Mouse (Mus musculus) midbrain, embryonic 15.5 days (tissue): Measurements from ENCODE around the gene Alox8. TPM values are rescaled to one million over a fixed set of nuclear protein-coding genes. Genes with fewer than 3 reads are reported as not detected.

Source experiments
- ATAC-seq: fragments of 200-750 bp; cut with Nextera tagmentation; replicated peaks from 2 replicates; pipeline ENCODE4 v1.8.0; 2017; ENCODE audit warnings: moderate TSS enrichment
- H3K27ac ChIP-seq: fragments of 300-500 bp; sonication (generic); 2 replicates; pipeline ENCODE4 v1.5.1; 2015; ENCODE audit warnings: mild to moderate bottlenecking, inconsistent platforms
- H3K27me3 ChIP-seq: fragments of 300-500 bp; sonication (generic); replicated peaks from 2 replicates; pipeline ENCODE4 v1.6.1; 2015; ENCODE audit warnings: inconsistent platforms
- H3K36me3 ChIP-seq: fragments of 300-500 bp; sonication (generic); replicated peaks from 2 replicates; pipeline ENCODE4 v1.6.1; 2015; ENCODE audit warnings: inconsistent platforms
- H3K4me1 ChIP-seq: fragments of 300-500 bp; sonication (generic); 2 replicates; pipeline ENCODE4 v1.6.1; 2015; ENCODE audit warnings: inconsistent platforms
- H3K4me2 ChIP-seq: fragments of 300-500 bp; sonication (generic); 2 replicates; pipeline ENCODE4 v1.6.1; 2015; ENCODE audit warnings: inconsistent platforms, mild to moderate bottlenecking, moderate library complexity
- H3K4me3 ChIP-seq: fragments of 300-500 bp; sonication (generic); 2 replicates; pipeline ENCODE4 v1.5.1; 2015; ENCODE audit warnings: mild to moderate bottlenecking, inconsistent platforms
- H3K9ac ChIP-seq: fragments of 300-500 bp; sonication (generic); 2 replicates; pipeline ENCODE4 v1.6.1; 2015; ENCODE audit warnings: mild to moderate bottlenecking, inconsistent platforms
- H3K9me3 ChIP-seq: fragments of 300-500 bp; sonication (generic); 2 replicates; pipeline ENCODE4 v1.6.1; 2016; ENCODE audit warnings: inconsistent platforms
- WGBS: fragments of 180-500 bp; shearing (Covaris S2); methylation state at CpG from one replicate; pipeline ENCODE4 v1.1.7; 2015; ENCODE audit warnings: mixed read lengths; 5-methylcytosine and 5-hydroxymethylcytosine counted together
- polyA plus RNA-seq: library from polyadenylated mRNA; unstranded; fragments of >200 nt; fragmentation: Nextera tagmentation; extraction: Ambion mirVana; gene quantifications from 2 replicates; pipeline ENCODE4 v1.2.1, GENCODE M21; 2015

The Alox8 gene
- 0.25 and 0.87 TPM in 2 replicates for polyA plus RNA-seq

GRCm38 (mm10) chr11:69197743-69198142 lies at the start of gene Alox8:
TSS of gene Alox8 (minus strand) at chr11:69197843.
- H3K27me3 ChIP-seq, result peaks cover 22% of the 10 kb centered on the region
- H3K9ac ChIP-seq, result peak within 1 kb of the TSS; percentile 5; the same call in 1 of the 2 replicates
- H3K9me3 ChIP-seq, result no peaks in the 10 kb centered on the region
- ATAC-seq, result no peak
- WGBS, result 32% methylated on average over 6 of the region's 6 CpGs
- H3K4me1 ChIP-seq, result peaks cover 8% of the 10 kb centered on the region; the same call in 1 of the 2 replicates
- H3K27ac ChIP-seq, result no peak within 1 kb of the TSS
- H3K36me3 ChIP-seq, result no peaks in the 10 kb centered on the region
- H3K4me2 ChIP-seq, result peak within 1 kb of the TSS; percentile 48
- peak within 1 kb of the TSS; percentile 28 for H3K4me3 ChIP-seq

- H3K36me3 ChIP-seq, result no peaks in the 10 kb centered on the region
- 22% methylated on average over 2 of the region's 2 CpGs for WGBS
- no peak overlapping the region for H3K4me2 ChIP-seq
- H3K4me1 ChIP-seq, result no peaks in the 10 kb centered on the region; the same call in 1 of the 2 replicates
- no peak for ATAC-seq
- H3K9ac ChIP-seq, result no peak overlapping the region
- H3K4me3 ChIP-seq, result no peak overlapping the region
- H3K9me3 ChIP-seq, result no peaks in the 10 kb centered on the region
- H3K27ac ChIP-seq, result no peak overlapping the region
- H3K27me3 ChIP-seq, result no peaks in the 10 kb centered on the region
Observed at GRCm38 (mm10) chr11:69245643-69246042, 48.0 kb upstream of the Alox8 start.

- ATAC-seq, result no peak
- no peak overlapping the region for H3K4me2 ChIP-seq
- H3K4me3 ChIP-seq, result no peak overlapping the region
- no peaks in the 10 kb centered on the region; the same call in 1 of the 2 replicates for H3K4me1 ChIP-seq
- no peaks in the 10 kb centered on the region for H3K36me3 ChIP-seq
- no peaks in the 10 kb centered on the region for H3K9me3 ChIP-seq
- no peaks in the 10 kb centered on the region for H3K27me3 ChIP-seq
- no peak overlapping the region for H3K27ac ChIP-seq
- no peak overlapping the region for H3K9ac ChIP-seq
- WGBS, result 20% methylated on average over 2 of the region's 2 CpGs
Observed at GRCm38 (mm10) chr11:69244911-69245310, 47.3 kb upstream of the Alox8 start.

- H3K9me3 ChIP-seq, result no peaks in the 10 kb centered on the region
- no peak for ATAC-seq
- H3K4me2 ChIP-seq, result peak within 1 kb of the TSS; percentile 76
- peaks cover 17% of the 10 kb centered on the region for H3K27me3 ChIP-seq
- H3K4me3 ChIP-seq, result peak within 1 kb of the TSS; percentile 49
- peak within 1 kb of the TSS; percentile 55 for H3K9ac ChIP-seq
- 11% methylated on average over 13 of the region's 13 CpGs for whole genome bisulfite sequencing
- no peaks in the 10 kb centered on the region for H3K36me3 ChIP-seq
- H3K27ac ChIP-seq, result peak within 1 kb of the TSS; percentile 88
- H3K4me1 ChIP-seq, result peaks cover 21% of the 10 kb centered on the region
Observed at GRCm38 (mm10) chr11:69236926-69237260, 39.2 kb upstream of the Alox8 start, which contains the start of gene Gucy2e. TSS of gene Gucy2e (minus strand) at chr11:69237036.

- peaks cover 17% of the 10 kb centered on the region for H3K27me3 ChIP-seq
- ATAC-seq, result peak; percentile 48
Observed at GRCm38 (mm10) chr11:69236061-69236925, 38.6 kb upstream of the Alox8 start.

GRCm38 (mm10) chr11:69235285-69236060 lies 37.8 kb upstream of the Alox8 start:
- ATAC-seq, result peak; percentile 95
- Histone ChIP-seq H3K4me3 (peak overlapping the region; percentile 49), H3K27me3 (peaks cover 17% of the 10 kb centered on the region), H3K9me3 (no peaks in the 10 kb centered on the region), H3K4me2 (peak overlapping the region; percentile 76), H3K27ac (peak overlapping the region; percentile 88), H3K4me1 (peaks cover 21% of the 10 kb centered on the region), H3K36me3 (no peaks in the 10 kb centered on the region), H3K9ac (peak overlapping the region; percentile 55)
- under 1% methylated on average over 33 of the region's 33 CpGs for WGBS

More at GRCm38 (mm10) chr11:69236061-69236925, 38.6 kb upstream of the Alox8 start:
- H3K4me1 ChIP-seq, result peaks cover 21% of the 10 kb centered on the region
- no peaks in the 10 kb centered on the region for H3K9me3 ChIP-seq
- peak overlapping the region; percentile 88 for H3K27ac ChIP-seq
- H3K9ac ChIP-seq, result peak overlapping the region; percentile 55
- WGBS, result 3% methylated on average over 51 of the region's 51 CpGs
- peak overlapping the region; percentile 76 for H3K4me2 ChIP-seq
- peak overlapping the region; percentile 49 for H3K4me3 ChIP-seq
- no peaks in the 10 kb centered on the region for H3K36me3 ChIP-seq

GRCm38 (mm10) chr11:69233141-69233540 lies 35.5 kb upstream of the Alox8 start:
- Histone ChIP-seq H3K4me3 (no peak overlapping the region), H3K9ac (no peak overlapping the region), H3K27ac (no peak overlapping the region), H3K27me3 (peaks cover 16% of the 10 kb centered on the region), H3K4me1 (peaks cover 21% of the 10 kb centered on the region), H3K4me2 (no peak overlapping the region), H3K9me3 (no peaks in the 10 kb centered on the region), H3K36me3 (no peaks in the 10 kb centered on the region)
- WGBS, result 77% methylated on average over 2 of the region's 2 CpGs
- no peak for ATAC-seq

- 80% methylated on average over 4 of the region's 4 CpGs for WGBS
- no peak for ATAC-seq
- Histone ChIP-seq H3K27ac (no peak overlapping the region), H3K4me2 (no peak overlapping the region), H3K9me3 (no peaks in the 10 kb centered on the region), H3K36me3 (no peaks in the 10 kb centered on the region), H3K4me3 (no peak overlapping the region), H3K27me3 (no peaks in the 10 kb centered on the region), H3K4me1 (peaks cover 6% of the 10 kb centered on the region; the same call in 1 of the 2 replicates), H3K9ac (no peak overlapping the region)
Observed at GRCm38 (mm10) chr11:69230420-69230819, 32.8 kb upstream of the Alox8 start.

- no peaks in the 10 kb centered on the region for H3K9me3 ChIP-seq
- H3K36me3 ChIP-seq, result no peaks in the 10 kb centered on the region
- H3K4me2 ChIP-seq, result no peak overlapping the region
- H3K4me1 ChIP-seq, result no peaks in the 10 kb centered on the region
- H3K27ac ChIP-seq, result no peak overlapping the region
- ATAC-seq, result no peak
- no peak overlapping the region for H3K4me3 ChIP-seq
- no peak overlapping the region for H3K9ac ChIP-seq
- WGBS, result 74% methylated on average over 1 of the region's 1 CpGs
- H3K27me3 ChIP-seq, result no peaks in the 10 kb centered on the region
Observed at GRCm38 (mm10) chr11:69225715-69226114, 28.1 kb upstream of the Alox8 start.

GRCm38 (mm10) chr11:69223101-69223500 lies 25.5 kb upstream of the Alox8 start:
- no peak overlapping the region for H3K27ac ChIP-seq
- no peaks in the 10 kb centered on the region for H3K4me1 ChIP-seq
- no peak for ATAC-seq
- no peaks in the 10 kb centered on the region for H3K27me3 ChIP-seq
- no peak overlapping the region for H3K4me3 ChIP-seq
- H3K36me3 ChIP-seq, result no peaks in the 10 kb centered on the region
- H3K9ac ChIP-seq, result no peak overlapping the region
- WGBS, result 76% methylated on average over 4 of the region's 4 CpGs
- H3K4me2 ChIP-seq, result no peak overlapping the region
- H3K9me3 ChIP-seq, result no peaks in the 10 kb centered on the region

- ATAC-seq, result no peak
- Histone ChIP-seq H3K4me1 (no peaks in the 10 kb centered on the region), H3K4me3 (no peak overlapping the region), H3K9me3 (no peaks in the 10 kb centered on the region), H3K27ac (no peak overlapping the region), H3K27me3 (no peaks in the 10 kb centered on the region), H3K4me2 (no peak overlapping the region), H3K9ac (no peak overlapping the region), H3K36me3 (no peaks in the 10 kb centered on the region)
- WGBS, result 74% methylated on average over 4 of the region's 4 CpGs
Observed at GRCm38 (mm10) chr11:69221070-69221469, 23.4 kb upstream of the Alox8 start.

- H3K27ac ChIP-seq, result no peak overlapping the region
- H3K4me1 ChIP-seq, result no peaks in the 10 kb centered on the region
- no peak overlapping the region for H3K4me2 ChIP-seq
- no peaks in the 10 kb centered on the region for H3K36me3 ChIP-seq
- 67% methylated on average over 2 of the region's 2 CpGs for WGBS
- no peaks in the 10 kb centered on the region for H3K9me3 ChIP-seq
- H3K9ac ChIP-seq, result no peak overlapping the region
- no peak for ATAC-seq
- no peak overlapping the region for H3K4me3 ChIP-seq
- H3K27me3 ChIP-seq, result no peaks in the 10 kb centered on the region
Observed at GRCm38 (mm10) chr11:69218661-69219060, 21.0 kb upstream of the Alox8 start.
